8 mouse cellular contexts compared by ENCODE assay signal in the genomic region with DNA sequence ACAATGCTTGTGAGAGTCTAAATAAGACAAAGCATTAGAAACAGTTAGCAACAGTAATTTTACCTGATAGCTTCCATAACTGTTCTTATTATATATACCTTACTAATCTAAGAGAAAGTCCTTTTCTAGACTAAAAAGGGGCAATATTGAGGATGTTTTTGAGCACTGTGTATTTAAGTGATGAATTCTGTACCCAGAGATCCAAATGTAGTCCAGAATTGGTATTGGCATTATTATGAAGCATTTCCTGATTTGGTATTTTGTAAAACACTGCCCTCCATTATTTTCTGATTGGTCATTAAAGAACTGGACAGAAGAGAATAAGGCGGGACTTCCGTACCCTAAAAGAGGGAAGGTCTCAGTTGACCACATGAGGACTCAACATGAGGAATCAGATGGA. TPM values are rescaled to one million over a fixed set of nuclear protein-coding genes. Genes with fewer than 3 reads are reported as not detected.
DNase-seq lines count a peak whose midpoint lies in the region; ATAC-seq lines count a peak whose summit lies in the region.

Tmed9 (plus strand) TSS at position 301 of the 400 bp plus-strand sequence.

- H3K4me3 ChIP-seq in lung, embryonic 15.5 days = no peak within 1 kb of the TSS
- H3K4me3 ChIP-seq in embryonic facial prominence, embryonic 12.5 days = no peak within 1 kb of the TSS
- H3K4me3 ChIP-seq in heart, embryonic 14.5 days (ENCODE audit: control insufficient read depth in 1 of 2, insufficient read depth in 1 of 2, low read depth in 1 of 2, low read length in 2 of 2) = no peak within 1 kb of the TSS

- 0 out of 2 replicates have a peak, but pooled peaks cover 1% of the 10 kb centered on the region for H3K36me3 ChIP-seq in lung, embryonic 15.5 days
- no peaks in the 10 kb centered on the region for H3K36me3 ChIP-seq in embryonic facial prominence, embryonic 12.5 days
- H3K36me3 ChIP-seq in heart, embryonic 14.5 days (ENCODE audit: control insufficient read depth, insufficient read depth, low read length) = peaks cover 2% of the 10 kb centered on the region; the same call in 1 of the 2 replicates

- intact Hi-C loops in left cerebral cortex, postnatal 14 days (cut with DNase I) = no loop called here

- DNase-seq in lung, postnatal 36 days = no peak
- no peak for DNase-seq in left cerebral cortex, postnatal 14 days (ENCODE audit: low spot score in 2 of 2)
- no peak for DNase-seq in right cerebral cortex, postnatal 10 days (ENCODE audit: low spot score in 2 of 2)
- DNase-seq in right cerebral cortex, postnatal 25 days = no peak

- no peak within 1 kb of the TSS for H3K4me2 ChIP-seq in lung, embryonic 15.5 days
- no peak within 1 kb of the TSS for H3K4me2 ChIP-seq in embryonic facial prominence, embryonic 12.5 days (replicated peaks)
- no peak within 1 kb of the TSS for H3K4me2 ChIP-seq in heart, embryonic 14.5 days (ENCODE audit: low read length)

- H3K9me3 ChIP-seq in lung, embryonic 15.5 days = no peaks in the 10 kb centered on the region
- no peaks in the 10 kb centered on the region for H3K9me3 ChIP-seq in embryonic facial prominence, embryonic 12.5 days
- H3K9me3 ChIP-seq in heart, embryonic 14.5 days (ENCODE audit: control insufficient read depth, low read length) = no peaks in the 10 kb centered on the region

- ATAC-seq in lung, embryonic 15.5 days (ENCODE audit: borderline replicate concordance, extremely low read depth, low FRiP score, low TSS enrichment) = no peak
- ATAC-seq in embryonic facial prominence, embryonic 12.5 days (ENCODE audit: insufficient number of reproducible peaks, insufficient read depth, low FRiP score, low TSS enrichment) = no peak
- ATAC-seq in heart, embryonic 14.5 days (ENCODE audit: insufficient number of reproducible peaks, insufficient read depth, low FRiP score, low read depth) = no peak
- ATAC-seq in monocyte, adult 5-6 weeks (replicated peaks; ENCODE audit: insufficient number of reproducible peaks, low FRiP score, low TSS enrichment, poor library complexity, severe bottlenecking) = no peak

- H3K9ac ChIP-seq in lung, embryonic 15.5 days = no peak within 1 kb of the TSS
- H3K9ac ChIP-seq in embryonic facial prominence, embryonic 12.5 days = no peak within 1 kb of the TSS
- no peak within 1 kb of the TSS for H3K9ac ChIP-seq in heart, embryonic 14.5 days (ENCODE audit: low read length)

- H3K27ac ChIP-seq in lung, embryonic 15.5 days = no peak within 1 kb of the TSS
- H3K27ac ChIP-seq in embryonic facial prominence, embryonic 12.5 days = no peak within 1 kb of the TSS
- H3K27ac ChIP-seq in heart, embryonic 14.5 days (replicated peaks in 1 of 2; ENCODE audit: control insufficient read depth in 1 of 2, insufficient read depth in 1 of 2, low read depth in 2 of 2, low read length in 2 of 2) = no peak within 1 kb of the TSS

- H3K4me1 ChIP-seq in lung, embryonic 15.5 days = peaks cover 16% of the 10 kb centered on the region
- peaks cover 16% of the 10 kb centered on the region for H3K4me1 ChIP-seq in embryonic facial prominence, embryonic 12.5 days
- H3K4me1 ChIP-seq in heart, embryonic 14.5 days (ENCODE audit: control insufficient read depth in 2 of 2, insufficient read depth in 2 of 2, low read length in 2 of 2) = peaks cover 10 to 12% of the 10 kb centered on the region in 2 experiments; a peak in 3 of 4 replicates

- WGBS in lung, embryonic 15.5 days = 100% methylated on average over 2 of the region's 2 CpGs
- 96% methylated on average over 2 of the region's 2 CpGs for WGBS in embryonic facial prominence, embryonic 12.5 days
- WGBS in heart, embryonic 14.5 days = 94% methylated on average over 2 of the region's 2 CpGs

- no peaks in the 10 kb centered on the region for H3K27me3 ChIP-seq in lung, embryonic 15.5 days
- no peaks in the 10 kb centered on the region for H3K27me3 ChIP-seq in embryonic facial prominence, embryonic 12.5 days
- H3K27me3 ChIP-seq in heart, embryonic 14.5 days (ENCODE audit: control insufficient read depth, insufficient read depth, low read length) = no peaks in the 10 kb centered on the region

RNA-seq across cellular contexts. Expression of gene Tmed9, which starts in this region (rescaled TPM):
- 179 and 184 TPM in 2 replicates for polyA plus RNA-seq in lung, embryonic 15.5 days (2015; fragmentation: Nextera tagmentation; extraction: Ambion mirVana)
- 120 and 127 TPM in 2 replicates for polyA plus RNA-seq in embryonic facial prominence, embryonic 12.5 days (2016; fragmentation: Nextera tagmentation; extraction: Ambion mirVana)
- polyA plus RNA-seq in heart, embryonic 14.5 days (2014; fragmentation: Nextera tagmentation; extraction: Ambion mirVana) = 35.0 and 58.4 TPM in 2 replicates
- total RNA-seq in left cerebral cortex, postnatal 14 days (2021) = 100 to 1,000 TPM; 117 to 123 TPM
- total RNA-seq in monocyte, adult 5-6 weeks (2017) = 150 to 192 TPM (median 183 TPM) in 3 replicates
